Mouse (Mus musculus) limb, embryonic 10.5 days (tissue): ENCODE measurements at regions not wholly inside any gene's neighbourhood (a gene's known extent, or its start where the extent isn't known, plus 50 kb on each side); places are given as distances from the start of the nearest gene placed in this dataset.

ENCODE experiments used
- DNase-seq: peaks from one replicate; pipeline ENCODE4 v3.0.0-alpha.2; 2017; ENCODE audit warnings: low spot score
- H3K27ac ChIP-seq: fragments of 300-500 bp; sonication (generic); 2 replicates; pipeline ENCODE4 v1.5.1; 2016; ENCODE audit warnings: mild to moderate bottlenecking
- H3K27me3 ChIP-seq: fragments of 300-500 bp; sonication (generic); 2 replicates; pipeline ENCODE4 v1.6.1; 2016; ENCODE audit warnings: low read depth, mild to moderate bottlenecking; ENCODE audit not compliant: poor library complexity, severe bottlenecking
- H3K36me3 ChIP-seq: fragments of 300-500 bp; sonication (generic); 2 replicates; pipeline ENCODE4 v1.6.1; 2016; ENCODE audit warnings: mild to moderate bottlenecking, moderate library complexity
- H3K4me1 ChIP-seq: fragments of 300-500 bp; sonication (generic); 2 replicates; pipeline ENCODE4 v1.6.1; 2016
- H3K4me3 ChIP-seq: fragments of 300-500 bp; sonication (generic); 2 replicates; pipeline ENCODE4 v1.5.1; 2016; ENCODE audit warnings: mild to moderate bottlenecking, moderate library complexity
- H3K9me3 ChIP-seq: fragments of 300-500 bp; sonication (generic); replicated peaks from 2 replicates; pipeline ENCODE4 v1.6.1; 2016; ENCODE audit warnings: mild to moderate bottlenecking
- WGBS: fragments of 180-500 bp; shearing (Covaris S2); methylation state at CpG from one replicate; pipeline ENCODE4 v1.1.7; 2016; 5-methylcytosine and 5-hydroxymethylcytosine counted together

DNA sequence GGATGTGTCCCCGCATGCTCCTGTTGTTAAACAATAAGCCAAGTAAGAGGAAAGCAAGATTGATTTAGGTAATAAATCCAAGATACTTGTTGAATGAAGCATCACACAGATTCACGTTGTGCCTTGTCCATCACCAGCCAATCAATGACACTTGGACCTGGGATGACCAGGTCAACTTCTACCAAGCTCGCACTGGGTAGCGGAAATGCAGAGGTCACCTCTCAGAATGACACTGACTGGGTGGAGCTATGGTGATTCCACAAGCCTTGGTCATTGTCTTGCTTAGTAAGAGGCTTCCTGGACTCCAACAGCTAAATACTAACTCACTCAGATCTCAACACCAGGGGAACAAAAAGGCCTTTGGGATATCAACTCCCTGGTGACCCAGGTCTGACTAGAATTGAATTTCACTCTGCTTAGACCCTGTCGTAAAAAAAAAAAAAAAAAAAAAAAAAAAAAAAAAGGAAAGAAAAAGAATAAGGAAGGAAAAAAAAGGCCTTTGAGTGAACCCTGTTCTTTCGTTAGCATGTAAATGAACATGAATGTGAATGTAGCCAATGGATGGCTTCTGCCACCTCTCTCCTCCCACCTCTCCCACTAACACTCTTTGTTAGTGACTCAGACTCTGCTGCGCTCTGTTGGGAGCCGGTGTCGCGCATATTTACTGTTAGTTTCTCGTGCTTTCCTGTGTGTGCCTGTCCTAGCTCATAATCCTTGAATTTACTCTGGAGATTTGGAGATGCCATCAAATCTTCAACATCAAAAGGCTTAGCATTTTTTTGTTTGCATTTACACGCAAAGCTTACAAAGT lies 66.4 kb upstream of the Skap2 start:
- peaks cover 17% of the 10 kb centered on the region for H3K4me1 ChIP-seq
- no peak overlapping the region for H3K4me3 ChIP-seq
- WGBS, result 25% methylated on average over 12 of the region's 12 CpGs
- H3K27ac ChIP-seq, result no peak overlapping the region
- no peaks in the 10 kb centered on the region for H3K9me3 ChIP-seq
- no peaks in the 10 kb centered on the region for H3K36me3 ChIP-seq
- H3K27me3 ChIP-seq, result peaks cover 4% of the 10 kb centered on the region; the same call in 1 of the 2 replicates
- no peak for DNase-seq

DNA sequence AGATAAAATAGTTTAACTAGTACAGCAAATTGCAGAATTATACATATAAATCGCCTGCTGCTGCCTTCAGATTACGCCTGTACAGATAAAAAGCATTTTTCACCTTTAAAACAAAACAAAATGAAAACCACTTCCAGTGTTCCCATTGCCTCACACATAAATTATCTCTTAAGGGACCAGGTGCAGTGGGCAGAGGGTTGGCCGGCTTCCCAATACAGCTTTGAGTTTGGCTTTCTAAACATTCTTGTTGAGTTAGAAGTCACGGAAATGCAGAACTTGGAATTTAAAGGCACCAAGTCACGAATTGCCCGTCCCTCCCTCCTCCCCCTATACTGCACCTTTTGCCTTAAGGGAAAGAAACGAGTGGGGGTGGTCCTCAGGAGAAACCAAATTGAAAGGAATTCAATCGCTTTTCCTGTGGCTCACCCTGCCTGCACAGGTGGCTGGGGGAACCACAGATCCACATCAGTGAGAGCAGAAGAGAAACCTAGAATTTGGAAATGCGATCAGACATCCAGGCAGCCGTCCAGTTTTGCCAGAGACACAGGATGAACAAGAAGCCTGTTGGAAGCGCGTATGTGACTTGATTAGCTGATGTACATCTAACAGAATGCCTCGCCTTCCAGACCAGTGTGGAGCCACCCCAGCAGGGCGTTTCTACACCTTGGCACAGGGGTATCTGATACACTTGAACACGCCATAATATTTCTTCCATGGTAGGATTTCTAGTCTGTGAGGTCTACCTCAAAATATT lies 64.0 kb upstream of the Skap2 start:
- H3K4me1 ChIP-seq, result peaks cover 17% of the 10 kb centered on the region
- H3K36me3 ChIP-seq, result no peaks in the 10 kb centered on the region
- H3K9me3 ChIP-seq, result no peaks in the 10 kb centered on the region
- H3K27me3 ChIP-seq, result no peaks in the 10 kb centered on the region
- DNase-seq, result no peak
- WGBS, result 75% methylated on average over 15 of the region's 15 CpGs
- no peak overlapping the region for H3K27ac ChIP-seq
- no peak overlapping the region for H3K4me3 ChIP-seq

DNA sequence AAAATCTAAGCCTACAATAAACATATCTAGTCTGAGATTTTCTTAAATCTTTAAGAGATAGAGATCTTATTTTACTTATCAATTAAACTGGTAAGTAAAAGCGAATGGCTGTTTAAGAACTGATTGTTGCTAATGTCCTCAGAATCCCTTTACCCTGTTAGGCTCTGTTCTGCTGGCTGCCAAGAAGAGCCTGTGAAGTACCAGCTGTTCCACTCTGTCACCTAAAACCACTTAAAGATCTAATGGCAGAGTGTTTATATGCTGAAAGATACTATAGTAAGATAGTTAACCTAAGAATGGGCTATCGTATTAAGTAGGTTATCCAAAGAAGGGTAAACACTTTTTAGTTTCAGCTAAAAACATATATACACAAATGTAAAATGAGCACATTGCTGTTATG lies 62.6 kb upstream of the Skap2 start:
- WGBS, result 89% methylated on average over 2 of the region's 2 CpGs
- Histone ChIP-seq H3K9me3 (no peaks in the 10 kb centered on the region), H3K4me3 (no peak overlapping the region), H3K27me3 (no peaks in the 10 kb centered on the region), H3K36me3 (no peaks in the 10 kb centered on the region), H3K27ac (no peak overlapping the region), H3K4me1 (peaks cover 17% of the 10 kb centered on the region)
- DNase-seq, result no peak

DNA sequence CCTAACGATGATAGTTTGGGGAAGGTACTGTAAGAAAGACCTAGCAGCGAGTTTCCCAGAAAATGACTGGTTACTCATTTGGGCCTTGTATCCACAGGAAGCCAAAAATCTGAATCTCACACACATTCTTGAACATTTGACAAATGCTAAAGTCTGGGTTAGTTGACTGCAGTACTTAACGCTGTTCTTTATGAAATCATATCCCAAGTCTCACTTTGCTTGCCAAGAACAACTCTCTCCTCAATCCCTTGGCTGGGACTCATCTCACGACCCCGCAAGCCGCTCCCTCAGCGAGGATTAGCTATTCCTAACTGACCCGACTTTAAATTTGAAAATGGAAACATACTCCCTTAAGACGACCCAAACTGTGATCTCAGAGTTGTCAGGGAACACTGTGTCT lies 54.8 kb upstream of the Skap2 start:
- DNase-seq, result no peak
- Histone ChIP-seq H3K4me3 (no peak overlapping the region), H3K27ac (no peak overlapping the region), H3K36me3 (no peaks in the 10 kb centered on the region), H3K4me1 (peaks cover 5% of the 10 kb centered on the region; the same call in 1 of the 2 replicates), H3K27me3 (0 out of 2 replicates have a peak, but pooled peaks cover under 1% of the 10 kb centered on the region), H3K9me3 (no peaks in the 10 kb centered on the region)
- WGBS, result 82% methylated on average over 9 of the region's 9 CpGs

DNA sequence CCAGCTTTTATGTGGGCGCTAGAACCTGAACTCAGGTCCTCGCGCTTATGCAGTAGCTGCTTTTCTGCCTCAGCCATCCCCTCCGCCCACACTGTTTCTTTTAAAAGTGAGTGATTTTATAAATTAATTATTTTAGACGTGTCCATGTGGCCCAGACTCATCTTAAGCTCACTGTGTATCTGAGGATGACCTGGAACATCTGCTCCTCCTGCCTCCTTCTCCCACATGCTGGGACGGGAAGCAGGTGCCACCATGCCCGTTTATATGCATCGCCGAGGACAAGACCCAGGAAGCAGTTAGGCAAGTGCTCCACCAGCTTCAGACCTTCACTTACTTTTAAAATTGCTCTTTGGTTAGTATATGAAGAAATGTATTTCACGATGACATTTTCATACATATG lies 53.3 kb upstream of the Skap2 start:
- no peak for DNase-seq
- Histone ChIP-seq H3K4me1 (peaks cover 5% of the 10 kb centered on the region; the same call in 1 of the 2 replicates), H3K27ac (no peak overlapping the region), H3K27me3 (peaks cover 15% of the 10 kb centered on the region; the same call in 1 of the 2 replicates), H3K4me3 (no peak overlapping the region), H3K9me3 (no peaks in the 10 kb centered on the region), H3K36me3 (no peaks in the 10 kb centered on the region)
- WGBS, result 93% methylated on average over 10 of the region's 10 CpGs

DNA sequence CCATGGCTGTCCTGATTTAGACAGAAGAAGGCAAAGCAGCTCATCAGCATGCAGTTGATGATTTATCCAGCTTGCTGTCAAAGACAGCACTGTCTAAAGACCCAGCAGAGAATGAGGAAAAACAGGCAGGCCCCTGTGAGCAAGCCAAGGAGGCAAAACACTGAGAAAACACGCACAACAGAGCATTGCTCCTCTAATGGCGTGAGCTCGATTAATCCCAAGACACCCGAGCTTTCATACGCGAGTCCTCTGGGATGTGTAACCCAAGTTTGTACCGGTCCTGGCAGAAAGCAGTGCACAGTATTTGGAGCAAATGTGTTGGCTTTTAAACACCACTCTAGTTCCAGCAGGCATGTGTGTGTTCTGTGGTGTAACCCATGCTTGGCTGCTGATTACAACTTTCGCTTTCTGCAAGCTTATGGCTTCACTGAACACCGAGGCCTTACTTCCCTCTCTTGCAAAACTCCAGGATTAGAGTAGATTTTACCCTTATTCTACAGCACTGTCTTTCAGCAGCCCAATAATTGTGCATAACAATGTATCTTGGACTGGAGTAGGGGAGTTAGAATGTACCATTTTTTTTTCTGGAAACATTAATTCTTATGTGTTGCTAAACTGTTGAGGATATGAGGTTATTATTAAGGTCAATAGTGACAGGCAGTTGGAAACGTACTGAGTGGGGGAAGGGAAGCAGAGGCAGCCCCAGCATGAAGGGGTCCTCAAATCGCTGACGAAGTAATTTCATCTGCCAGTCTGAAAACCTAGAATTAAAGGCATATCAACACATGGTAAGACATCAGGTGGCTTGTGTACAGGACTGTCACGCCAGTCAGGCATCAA lies 52.0 kb upstream of the Skap2 start:
- DNase-seq, result no peak
- WGBS, result 77% methylated on average over 13 of the region's 13 CpGs
- Histone ChIP-seq H3K4me1 (peaks cover 5% of the 10 kb centered on the region; the same call in 1 of the 2 replicates), H3K27me3 (peaks cover 27% of the 10 kb centered on the region), H3K36me3 (no peaks in the 10 kb centered on the region), H3K9me3 (no peaks in the 10 kb centered on the region), H3K27ac (no peak overlapping the region), H3K4me3 (no peak overlapping the region)
